9 mouse cellular contexts compared by ENCODE assay signal in the genomic region with DNA sequence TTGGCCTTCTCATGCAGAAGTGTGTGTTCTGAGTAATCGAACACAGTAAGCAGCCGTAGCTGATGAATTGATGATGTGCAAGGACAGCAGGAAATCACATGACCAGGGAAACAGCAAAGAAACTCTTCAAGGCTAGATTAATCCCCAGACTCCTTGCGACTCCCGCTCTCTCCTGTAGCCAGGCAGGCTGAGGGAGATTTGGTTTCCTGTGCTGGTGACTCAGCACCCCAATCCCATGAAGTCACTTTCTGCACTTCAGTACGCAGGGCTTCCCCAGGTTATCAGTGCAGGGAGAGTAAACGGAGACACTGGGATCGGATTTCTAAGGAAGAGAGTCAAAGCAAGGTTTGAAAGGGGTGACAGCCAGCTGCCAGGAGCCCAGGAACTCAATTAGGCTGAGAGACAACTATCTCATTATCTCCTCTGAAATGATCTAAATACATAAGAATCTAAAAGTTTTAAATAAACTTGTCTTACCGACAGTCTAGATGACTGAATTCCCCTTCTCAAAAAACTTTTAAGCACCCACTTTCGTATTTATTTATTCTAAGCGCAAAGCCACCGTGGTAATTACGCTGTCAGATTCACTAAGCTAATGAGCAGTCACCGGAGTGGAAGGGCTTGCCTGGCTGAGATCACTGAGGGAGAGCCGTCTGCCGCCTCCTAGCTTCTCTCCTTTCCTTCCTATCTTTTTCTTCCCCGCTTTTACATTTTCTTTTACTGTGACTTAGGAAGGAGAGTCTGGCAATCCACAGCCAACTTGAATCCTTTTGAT.
DNase-seq lines count a peak whose midpoint lies in the region; ATAC-seq and TF ChIP-seq lines count a peak whose summit lies in the region.
"Had no signal": no experiment of that assay in that cellular context is flagged by ENCODE, and none has a peak within 500 bp of the region (broad histone marks: within the 10 kb centered on the region; RNA-seq: fewer than 3 reads in every experiment).

No protein-coding gene starts in this region.

- no peak overlapping the region for H3K4me3 ChIP-seq in embryonic fibroblast, embryonic 13.5 days (ENCODE audit: insufficient read depth, low read length)
- H3K4me3 ChIP-seq in limb, embryonic 11.5 days (ENCODE audit: low read depth, low read length), result no peak overlapping the region
- no peak overlapping the region; the same call in 1 of the 2 replicates for H3K4me3 ChIP-seq in stomach, postnatal 0 days (ENCODE audit: low read depth, low read length)

- ATAC-seq in limb, embryonic 11.5 days (ENCODE audit: insufficient number of reproducible peaks, low FRiP score, low TSS enrichment, low read depth), result no peak
- ATAC-seq in stomach, postnatal 0 days (ENCODE audit: low FRiP score, low TSS enrichment), result no peak
- no peak for ATAC-seq in megakaryocyte, adult 5-6 weeks (ENCODE audit: poor library complexity, severe bottlenecking)

- H3K36me3 ChIP-seq in limb, embryonic 11.5 days (ENCODE audit: control insufficient read depth, insufficient read depth, low read length), result no peaks in the 10 kb centered on the region
- no peaks in the 10 kb centered on the region for H3K36me3 ChIP-seq in stomach, postnatal 0 days (ENCODE audit: control insufficient read depth, insufficient read depth, low read length)

- H3K9ac ChIP-seq in limb, embryonic 11.5 days (ENCODE audit: low read length), result no peak overlapping the region
- peak overlapping the region; percentile 8; the same call in 1 of the 2 replicates for H3K9ac ChIP-seq in stomach, postnatal 0 days (ENCODE audit: low read length)

- no peaks in the 10 kb centered on the region for H3K27me3 ChIP-seq in limb, embryonic 11.5 days (ENCODE audit: control insufficient read depth, insufficient read depth, low read length)
- no peaks in the 10 kb centered on the region for H3K27me3 ChIP-seq in stomach, postnatal 0 days (ENCODE audit: control insufficient read depth, insufficient read depth, low read length)
- H3K27me3 ChIP-seq: CH12.LX had no signal

- no peaks in the 10 kb centered on the region for H3K9me3 ChIP-seq in limb, embryonic 11.5 days (ENCODE audit: control insufficient read depth, low read length)
- no peaks in the 10 kb centered on the region for H3K9me3 ChIP-seq in stomach, postnatal 0 days (ENCODE audit: control insufficient read depth, low read length)

- peak overlapping the region; percentile 4 for H3K27ac ChIP-seq in embryonic fibroblast, embryonic 13.5 days (ENCODE audit: insufficient read depth, low read length)
- H3K27ac ChIP-seq in limb, embryonic 11.5 days (replicated peaks; ENCODE audit: low read depth, low read length), result no peak overlapping the region
- H3K27ac ChIP-seq in stomach, postnatal 0 days (replicated peaks), result no peak overlapping the region

- no peak for TF ChIP-seq EP300 in stomach, postnatal 0 days (optimal IDR thresholded peaks at IDR 0.05)

- peaks cover 3% of the 10 kb centered on the region; the same call in 1 of the 2 replicates for H3K4me1 ChIP-seq in embryonic fibroblast, embryonic 13.5 days (ENCODE audit: control insufficient read depth, insufficient read depth, low read length)
- H3K4me1 ChIP-seq in limb, embryonic 11.5 days (ENCODE audit: control insufficient read depth, insufficient read depth, low read length), result peaks cover 5% of the 10 kb centered on the region
- H3K4me1 ChIP-seq in stomach, postnatal 0 days (replicated peaks; ENCODE audit: control insufficient read depth, insufficient read depth), result no peaks in the 10 kb centered on the region

- 5% methylated on average over 16 of the region's 16 CpGs for WGBS in limb, embryonic 11.5 days
- 15% methylated on average over 16 of the region's 16 CpGs for WGBS in stomach, postnatal 0 days

- TF ChIP-seq POLR2A in embryonic fibroblast, embryonic 13.5 days (IDR thresholded peaks at IDR 0.05; ENCODE audit: low read depth, low read length), result no peak

- H3K4me2 ChIP-seq in limb, embryonic 11.5 days (ENCODE audit: low read depth, severe bottlenecking), result peak overlapping the region; percentile 15; the same call in 1 of the 2 replicates
- no peak overlapping the region; the same call in 1 of the 2 replicates for H3K4me2 ChIP-seq in stomach, postnatal 0 days (replicated peaks; ENCODE audit: low read depth)

- peak; percentile 59 for DNase-seq in gastrocnemius, adult 18-20 months (ENCODE audit: low spot score)
- DNase-seq in gastrocnemius, postnatal 4 days (ENCODE audit: low spot score in 2 of 2), result no peak
- DNase-seq in NIH3T3 (ENCODE audit: low read depth), result peak; percentile 70
- DNase-seq in limb, embryonic 11.5 days (ENCODE audit: low spot score), result peak; percentile 46
- peak; percentile 22 for DNase-seq in stomach, postnatal 0 days (ENCODE audit: low spot score)
- DNase-seq in spleen, postnatal 10 days (ENCODE audit: low spot score in 2 of 2), result no peak

- no peak for TF ChIP-seq CTCF in embryonic fibroblast, embryonic 13.5 days (IDR thresholded peaks at IDR 0.05; ENCODE audit: borderline replicate concordance, insufficient read depth, low read length)
- no peak; the same call in 1 of the 2 replicates for TF ChIP-seq CTCF in stomach, postnatal 0 days (IDR thresholded peaks at IDR 0.05; ENCODE audit: low read depth)

Comparison
In these comparisons a context has a peak if more than half of its experiments do, and no peak if none do; other contexts are left out.
1. DNase-seq: peak in gastrocnemius, adult 18-20 months (single experiment), NIH3T3 (single experiment), limb, embryonic 11.5 days (single experiment) and stomach, postnatal 0 days (single experiment); none in gastrocnemius, postnatal 4 days (0 of 2) and spleen, postnatal 10 days (0 of 2).